Mouse (Mus musculus): ENCODE results near the gene Gm21119.
"Not testable (repeated sequence)": the region's sequence is repeated elsewhere in the genome, so short reads cannot be mapped to it uniquely, and the experiment has no call there.

The Gm21119 gene

GRCm38 (mm10) chr8:20678418-20678817 lies 63.7 kb downstream of the Gm21119 start:
- not testable (repeated sequence) for DNase-seq (ENCODE audit: low spot score)
